Mouse (Mus musculus) forebrain, embryonic 13.5 days (tissue): Measurements from ENCODE around the gene Nfe2. TPM values are rescaled to one million over a fixed set of nuclear protein-coding genes. Genes with fewer than 3 reads are reported as not detected.

Experiments used
- ATAC-seq: fragments of 200-750 bp; cut with Nextera tagmentation; 2 replicates; pipeline ENCODE4 v1.8.0; 2017
- H3K27ac ChIP-seq: fragments of 300-500 bp; sonication (generic); 2 replicates; pipeline ENCODE4 v1.5.1; 2015; ENCODE audit warnings: inconsistent platforms, mild to moderate bottlenecking, moderate library complexity
- H3K27me3 ChIP-seq: fragments of 300-500 bp; sonication (generic); 2 replicates; pipeline ENCODE4 v1.6.1; 2015; ENCODE audit warnings: mild to moderate bottlenecking, inconsistent platforms
- H3K36me3 ChIP-seq: fragments of 300-500 bp; sonication (generic); 2 replicates; pipeline ENCODE4 v1.6.1; 2015; ENCODE audit warnings: mild to moderate bottlenecking, inconsistent platforms; ENCODE audit not compliant: poor library complexity, severe bottlenecking
- H3K4me1 ChIP-seq: fragments of 300-500 bp; sonication (generic); 2 replicates; pipeline ENCODE4 v1.6.1; 2015; ENCODE audit warnings: inconsistent platforms
- H3K4me2 ChIP-seq: fragments of 300-500 bp; sonication (generic); 2 replicates; pipeline ENCODE4 v1.6.1; 2015; ENCODE audit warnings: inconsistent platforms, mild to moderate bottlenecking, moderate library complexity
- H3K4me3 ChIP-seq: fragments of 300-500 bp; sonication (generic); 2 replicates; pipeline ENCODE4 v1.5.1; 2015; ENCODE audit warnings: mild to moderate bottlenecking, inconsistent platforms
- H3K9ac ChIP-seq: fragments of 300-500 bp; sonication (generic); 2 replicates; pipeline ENCODE4 v1.6.1; 2015; ENCODE audit warnings: mild to moderate bottlenecking, inconsistent platforms
- H3K9me3 ChIP-seq: fragments of 300-500 bp; sonication (generic); replicated peaks from 2 replicates; pipeline ENCODE4 v1.6.1; 2016; ENCODE audit warnings: inconsistent platforms
- WGBS: fragments of 180-500 bp; shearing (Covaris S2); methylation state at CpG from one replicate; pipeline ENCODE4 v1.1.7; 2015; 5-methylcytosine and 5-hydroxymethylcytosine counted together
- polyA plus RNA-seq: library from polyadenylated mRNA; unstranded; fragments of >200 nt; fragmentation: Nextera tagmentation; extraction: Ambion mirVana; gene quantifications from 2 replicates; pipeline ENCODE4 v1.2.1, GENCODE M21; 2015

The Nfe2 gene
- 0.57 and 1.6 TPM in 2 replicates for polyA plus RNA-seq

DNA sequence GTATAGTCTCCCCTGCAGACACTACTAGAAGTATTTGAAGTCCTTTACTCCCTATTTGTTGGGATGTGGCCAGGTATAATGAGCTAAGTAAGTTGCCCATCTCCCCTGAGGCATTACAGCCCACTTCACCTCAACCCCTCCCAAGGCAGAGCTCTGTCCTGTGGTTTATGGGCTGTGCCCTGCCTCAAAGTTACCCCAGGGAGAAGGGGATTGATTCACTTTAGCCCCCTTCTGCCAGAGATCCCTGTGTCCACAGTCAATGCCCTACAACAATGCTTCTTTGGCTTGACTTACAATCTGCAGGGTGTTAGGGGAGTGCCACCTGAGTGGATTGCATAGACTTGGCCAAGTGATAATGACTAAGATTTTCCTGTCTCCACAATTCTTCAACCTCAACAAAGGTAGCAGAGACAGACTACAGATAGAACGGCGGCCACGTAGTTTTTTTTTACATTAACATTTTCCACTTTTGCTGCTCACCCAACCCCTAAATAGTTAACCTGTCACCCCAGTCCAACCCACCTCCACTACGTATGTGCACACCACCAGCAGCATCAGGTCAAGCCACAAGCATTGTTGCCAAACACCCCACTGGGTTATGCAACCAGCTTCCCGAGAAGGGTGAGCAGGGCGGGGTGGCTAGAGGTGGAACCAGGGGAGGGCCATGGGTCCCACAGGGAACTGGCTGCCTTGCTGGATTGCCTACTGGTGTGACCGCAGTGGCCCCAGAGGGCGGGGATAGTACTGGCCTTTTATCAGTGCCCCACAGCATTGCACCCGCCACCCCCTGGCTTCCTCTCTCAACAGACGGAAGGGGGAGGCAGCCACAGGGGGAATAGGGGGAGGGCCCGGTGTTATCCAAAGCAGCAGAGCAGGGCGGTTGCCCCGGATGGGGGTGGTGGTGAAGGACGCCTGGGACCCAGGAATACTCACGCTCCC is at the start of gene Nfe2:
Nfe2 (minus strand) TSS at position 614 of the 939 bp plus-strand sequence.
- WGBS, result 15% methylated on average over 15 of the region's 15 CpGs
- Histone ChIP-seq H3K4me1 (peaks cover 8% of the 10 kb centered on the region), H3K4me3 (no peak within 1 kb of the TSS), H3K27me3 (peaks cover 27% of the 10 kb centered on the region), H3K9ac (0 out of 2 replicates have a peak within 1 kb of the TSS, but pooled peaks have one; percentile 34), H3K36me3 (no peaks in the 10 kb centered on the region), H3K4me2 (peak within 1 kb of the TSS; percentile 24; the same call in 1 of the 2 replicates), H3K9me3 (no peaks in the 10 kb centered on the region), H3K27ac (no peak within 1 kb of the TSS)
- no peak for ATAC-seq

DNA sequence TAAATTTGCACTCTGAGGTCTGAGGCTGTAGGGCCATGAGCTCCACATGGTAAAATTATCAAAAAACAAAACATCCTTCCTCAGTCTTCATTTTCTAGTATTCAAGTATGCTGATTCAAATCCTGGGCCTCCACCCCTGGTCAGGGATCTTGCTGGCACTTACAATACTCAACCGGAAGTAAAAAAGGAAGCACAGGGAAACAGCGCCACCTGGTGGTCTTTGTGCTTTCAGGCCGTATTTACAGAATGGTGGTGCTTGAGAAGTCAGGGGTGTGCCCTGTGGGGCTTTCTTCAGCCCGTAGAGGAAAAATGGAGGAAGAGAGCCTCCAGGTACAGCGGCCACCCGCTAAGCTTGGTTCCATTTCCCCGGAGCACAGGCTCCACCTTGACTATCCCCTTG is 48.9 kb upstream of the Nfe2 start:
- Histone ChIP-seq H3K4me2 (peak overlapping the region; percentile 31; the same call in 1 of the 2 replicates), H3K27me3 (peaks cover 14% of the 10 kb centered on the region), H3K27ac (peak overlapping the region; percentile 98), H3K9ac (0 out of 2 replicates have a peak overlapping the region, but pooled peaks have one; percentile 19), H3K9me3 (no peaks in the 10 kb centered on the region), H3K36me3 (no peaks in the 10 kb centered on the region), H3K4me1 (peaks cover 53% of the 10 kb centered on the region), H3K4me3 (no peak overlapping the region)
- peak; percentile 2; the same call in 1 of the 2 replicates for ATAC-seq
- 1% methylated on average over 7 of the region's 7 CpGs for WGBS

DNA sequence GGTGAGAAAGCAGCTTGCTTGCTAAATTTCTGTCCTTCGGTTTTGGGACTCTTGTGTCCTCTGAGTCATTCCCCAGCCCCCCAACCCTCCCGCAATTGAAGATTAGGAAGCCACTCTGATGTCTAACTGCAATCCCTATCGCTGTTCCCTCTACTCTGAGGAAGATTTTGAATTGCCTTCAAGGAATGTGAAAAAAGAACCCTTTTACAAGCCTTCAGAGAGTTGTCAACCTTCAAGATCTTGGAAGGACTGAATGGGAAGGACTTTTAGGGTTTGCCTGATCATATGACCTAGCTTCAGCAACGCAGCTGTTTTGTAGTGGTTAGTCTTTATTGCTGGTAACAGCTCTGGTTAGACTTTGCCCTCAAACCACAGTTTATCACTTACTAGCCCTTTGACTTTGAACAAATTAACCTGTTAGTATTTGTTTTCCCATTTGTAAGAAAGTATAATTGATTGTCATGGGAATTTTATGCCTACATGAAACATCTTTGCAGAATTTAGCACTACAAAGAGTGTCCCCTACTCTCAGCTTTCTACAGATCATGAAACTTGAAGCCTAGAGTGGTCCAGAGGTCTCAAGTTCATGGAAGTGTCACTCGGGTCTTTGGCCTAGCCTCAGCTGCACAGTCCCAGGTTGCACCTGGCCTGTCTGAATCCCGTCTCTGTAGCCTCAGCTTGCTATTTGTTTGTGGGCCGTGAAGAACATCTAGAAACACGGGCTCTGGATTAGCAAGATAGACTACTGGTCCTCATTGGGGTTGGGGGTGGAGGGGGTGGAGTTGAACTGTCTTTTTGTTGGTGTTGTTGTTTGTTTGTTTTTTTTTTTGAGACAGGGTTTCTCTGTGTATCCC is 47.8 kb upstream of the Nfe2 start:
- peak overlapping the region; percentile 81 for H3K9ac ChIP-seq
- H3K36me3 ChIP-seq, result no peaks in the 10 kb centered on the region
- peak overlapping the region; percentile 38 for H3K4me3 ChIP-seq
- no peak for ATAC-seq
- peaks cover 14% of the 10 kb centered on the region for H3K27me3 ChIP-seq
- H3K4me2 ChIP-seq, result peak overlapping the region; percentile 66
- no peaks in the 10 kb centered on the region for H3K9me3 ChIP-seq
- 40% methylated on average over 8 of the region's 8 CpGs for WGBS
- H3K4me1 ChIP-seq, result peaks cover 64% of the 10 kb centered on the region
- H3K27ac ChIP-seq, result peak overlapping the region; percentile 98

DNA sequence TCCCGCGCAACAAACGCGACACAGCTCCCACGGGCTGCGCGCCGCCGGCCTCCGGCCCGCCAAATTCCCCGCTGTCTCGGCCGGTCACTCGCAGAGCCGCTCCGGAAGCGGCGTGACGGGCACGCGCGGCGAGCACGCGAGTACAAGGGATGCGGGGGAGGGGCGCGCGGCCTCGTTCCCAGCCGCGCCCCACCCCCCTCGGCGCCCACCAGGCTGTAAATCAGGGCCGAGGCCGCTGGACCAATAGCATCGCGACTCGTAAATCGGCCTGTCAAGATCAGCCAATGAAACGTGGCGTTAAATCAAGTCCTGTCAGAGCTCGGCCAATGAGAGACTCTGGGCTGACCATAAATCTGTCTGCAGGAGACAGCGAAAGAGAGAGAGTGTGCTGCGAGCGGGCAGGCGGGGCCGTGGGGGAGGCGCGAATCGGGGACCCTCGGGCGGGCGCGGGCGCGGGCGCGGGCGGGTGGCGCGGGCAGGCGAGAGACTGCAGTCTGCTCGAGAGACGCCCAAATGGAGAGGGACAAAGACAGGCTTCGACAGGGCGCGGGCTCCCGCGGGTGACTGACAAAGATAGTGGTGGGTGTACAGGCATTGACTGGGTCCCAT is 47.0 kb upstream of the Nfe2 start:
- no peaks in the 10 kb centered on the region for H3K9me3 ChIP-seq
- ATAC-seq, result peak; percentile 97
- peak overlapping the region; percentile 77 for H3K4me2 ChIP-seq
- H3K4me3 ChIP-seq, result peak overlapping the region; percentile 44
- WGBS, result under 1% methylated on average over 71 of the region's 71 CpGs
- peak overlapping the region; percentile 98 for H3K27ac ChIP-seq
- no peaks in the 10 kb centered on the region for H3K36me3 ChIP-seq
- peaks cover 72% of the 10 kb centered on the region for H3K4me1 ChIP-seq
- H3K9ac ChIP-seq, result peak overlapping the region; percentile 81
- H3K27me3 ChIP-seq, result peaks cover 14% of the 10 kb centered on the region

DNA sequence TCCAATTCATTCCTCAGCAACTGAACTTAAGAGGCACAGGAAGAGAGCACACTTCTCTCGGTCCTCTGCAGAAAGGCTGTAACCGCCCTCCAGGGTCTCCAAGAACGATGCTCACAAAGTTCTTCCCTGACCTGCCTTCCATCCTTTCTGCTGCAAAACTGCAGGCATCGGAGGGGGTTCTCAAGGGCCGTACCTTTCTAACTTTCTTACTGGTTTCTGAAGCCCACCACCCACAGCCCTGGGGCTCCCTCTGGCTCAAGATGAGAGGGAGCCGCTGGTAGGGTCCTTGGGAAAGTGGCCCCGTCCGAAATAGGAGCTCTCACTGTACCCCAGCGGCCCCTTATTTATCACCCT is 46.4 kb upstream of the Nfe2 start:
- peak; percentile 2; the same call in 1 of the 2 replicates for ATAC-seq

DNA sequence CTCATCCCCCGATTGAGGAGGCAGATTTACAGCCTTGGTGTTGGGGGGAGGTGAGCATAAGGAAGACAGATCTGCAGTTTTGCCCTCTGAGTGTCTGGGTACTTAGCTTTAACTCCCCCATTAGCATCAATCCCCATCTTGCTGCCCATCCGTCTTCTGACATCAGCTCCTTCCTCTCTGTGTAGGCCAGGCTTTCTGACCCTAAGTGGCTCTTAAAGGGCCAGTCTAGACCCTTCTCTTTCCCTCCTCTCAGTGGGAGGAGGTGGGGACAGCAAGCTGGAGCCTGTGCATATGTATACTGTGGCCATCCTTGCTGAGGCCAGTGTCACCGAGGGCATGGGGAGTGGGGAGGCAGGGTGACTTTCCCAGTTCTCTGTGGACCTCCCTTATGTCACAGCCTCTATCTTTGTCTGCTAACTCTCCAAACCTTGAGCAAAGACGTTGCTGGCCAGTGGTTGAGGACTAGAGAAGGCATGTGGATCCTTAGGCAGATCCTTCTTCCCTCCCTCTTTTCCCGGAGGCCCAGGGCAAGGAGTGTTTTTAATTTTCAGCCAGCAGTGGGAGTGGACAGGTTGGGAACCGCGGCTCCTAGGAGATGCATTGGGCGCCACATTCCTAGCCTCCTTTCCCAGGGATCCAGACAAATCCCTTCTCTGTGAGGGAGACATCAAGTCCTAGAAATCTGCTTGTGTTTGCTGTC is 45.9 kb upstream of the Nfe2 start:
- Histone ChIP-seq H3K9ac (peak overlapping the region; percentile 78), H3K4me2 (peak overlapping the region; percentile 77), H3K4me3 (peak overlapping the region; percentile 44), H3K27ac (peak overlapping the region; percentile 95), H3K4me1 (peaks cover 83% of the 10 kb centered on the region), H3K27me3 (peaks cover 9% of the 10 kb centered on the region), H3K9me3 (no peaks in the 10 kb centered on the region), H3K36me3 (no peaks in the 10 kb centered on the region)
- 10% methylated on average over 8 of the region's 8 CpGs for WGBS
- ATAC-seq, result no peak

More for the DNA sequence above, 46.4 kb upstream of the Nfe2 start:
- peak overlapping the region; percentile 95 for H3K27ac ChIP-seq
- H3K9me3 ChIP-seq, result no peaks in the 10 kb centered on the region
- peaks cover 14% of the 10 kb centered on the region for H3K27me3 ChIP-seq
- peak overlapping the region; percentile 78 for H3K9ac ChIP-seq
- H3K36me3 ChIP-seq, result no peaks in the 10 kb centered on the region
- peak overlapping the region; percentile 77 for H3K4me2 ChIP-seq
- WGBS, result 0% methylated on average over 9 of the region's 9 CpGs
- peaks cover 78% of the 10 kb centered on the region for H3K4me1 ChIP-seq
- H3K4me3 ChIP-seq, result peak overlapping the region; percentile 44

DNA sequence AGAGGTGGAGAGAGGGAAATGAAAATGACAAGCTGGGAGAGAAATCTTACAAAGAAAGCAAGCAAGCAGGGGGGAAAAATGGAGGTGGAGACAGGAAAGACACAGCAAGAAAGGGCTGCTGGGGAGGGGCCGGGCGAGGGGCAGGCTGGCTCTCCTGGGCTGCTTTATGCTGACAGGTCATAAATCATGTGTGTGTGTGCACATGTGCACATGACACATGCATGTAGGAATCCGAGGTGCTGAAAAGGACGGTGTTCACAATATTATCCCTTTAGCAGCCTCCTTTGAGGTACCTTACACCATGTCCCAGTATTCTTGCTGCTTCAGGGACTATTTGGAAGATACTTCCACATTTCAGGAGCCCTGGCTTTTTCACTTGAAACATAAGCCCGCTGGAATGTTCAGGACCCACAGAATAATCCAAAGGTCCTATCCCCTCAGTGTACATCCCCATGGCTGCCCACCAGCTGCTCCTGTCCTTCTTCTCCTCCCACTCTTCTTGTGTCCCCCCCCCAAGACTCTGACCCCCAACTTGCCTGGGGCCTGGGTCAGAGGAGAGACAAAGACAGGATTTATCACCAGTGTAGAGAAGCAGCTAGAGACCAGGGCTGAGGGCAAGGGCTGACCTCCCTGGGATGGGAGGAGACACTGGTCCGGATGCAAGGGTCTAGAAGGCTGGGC is 44.3 kb upstream of the Nfe2 start:
- H3K27ac ChIP-seq, result peak overlapping the region; percentile 99
- H3K4me3 ChIP-seq, result no peak overlapping the region
- H3K4me2 ChIP-seq, result no peak overlapping the region
- no peaks in the 10 kb centered on the region for H3K27me3 ChIP-seq
- ATAC-seq, result no peak
- peaks cover 92% of the 10 kb centered on the region for H3K4me1 ChIP-seq
- H3K36me3 ChIP-seq, result 0 out of 2 replicates have a peak, but pooled peaks cover 6% of the 10 kb centered on the region
- H3K9ac ChIP-seq, result peak overlapping the region; percentile 47; the same call in 1 of the 2 replicates
- 50% methylated on average over 6 of the region's 6 CpGs for WGBS
- no peaks in the 10 kb centered on the region for H3K9me3 ChIP-seq

DNA sequence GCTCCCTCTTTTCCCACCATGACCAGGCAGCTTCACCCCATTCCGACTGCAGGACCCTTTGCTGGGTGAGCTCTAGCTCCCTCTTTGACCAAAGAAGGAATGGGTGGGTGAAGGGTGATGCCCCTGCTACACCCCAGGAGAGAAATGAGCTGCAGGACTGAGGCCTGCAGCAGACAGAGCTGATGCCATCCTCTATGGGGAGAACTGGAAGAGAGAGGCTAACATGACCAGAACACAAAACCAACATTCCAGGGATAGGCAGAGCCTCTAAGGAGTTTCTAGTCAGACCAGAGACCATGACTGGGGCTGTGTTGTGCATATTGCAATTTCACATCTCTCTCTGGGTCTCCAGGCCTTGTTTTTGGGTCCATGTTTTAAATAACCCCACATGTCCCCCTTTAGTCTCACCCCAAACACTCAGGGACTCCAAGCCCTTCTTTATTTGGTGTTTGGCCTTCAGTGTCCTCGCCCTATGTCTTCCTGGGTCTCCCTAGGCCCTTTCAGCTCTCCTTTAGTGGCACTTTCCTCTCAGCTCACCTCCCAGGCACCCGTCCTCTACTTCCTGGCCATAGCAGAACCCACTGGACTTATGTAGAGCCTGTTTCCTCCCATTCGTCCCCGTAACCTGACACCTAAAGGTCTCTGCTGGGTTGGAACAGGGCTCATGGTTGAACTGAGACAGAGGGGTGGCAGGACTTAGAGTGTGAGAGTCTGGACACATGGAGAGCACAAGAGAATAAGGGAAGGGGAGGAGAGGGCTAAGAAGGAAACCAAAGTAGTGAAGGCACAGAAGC is 43.5 kb upstream of the Nfe2 start:
- H3K4me2 ChIP-seq, result 0 out of 2 replicates have a peak overlapping the region, but pooled peaks have one; percentile 13
- H3K4me1 ChIP-seq, result peaks cover 93% of the 10 kb centered on the region
- ATAC-seq, result no peak
- H3K9ac ChIP-seq, result peak overlapping the region; percentile 47
- H3K4me3 ChIP-seq, result no peak overlapping the region
- peaks cover 10% of the 10 kb centered on the region for H3K36me3 ChIP-seq
- 38% methylated on average over 5 of the region's 5 CpGs for WGBS
- H3K27ac ChIP-seq, result peak overlapping the region; percentile 99
- H3K9me3 ChIP-seq, result no peaks in the 10 kb centered on the region
- no peaks in the 10 kb centered on the region for H3K27me3 ChIP-seq

DNA sequence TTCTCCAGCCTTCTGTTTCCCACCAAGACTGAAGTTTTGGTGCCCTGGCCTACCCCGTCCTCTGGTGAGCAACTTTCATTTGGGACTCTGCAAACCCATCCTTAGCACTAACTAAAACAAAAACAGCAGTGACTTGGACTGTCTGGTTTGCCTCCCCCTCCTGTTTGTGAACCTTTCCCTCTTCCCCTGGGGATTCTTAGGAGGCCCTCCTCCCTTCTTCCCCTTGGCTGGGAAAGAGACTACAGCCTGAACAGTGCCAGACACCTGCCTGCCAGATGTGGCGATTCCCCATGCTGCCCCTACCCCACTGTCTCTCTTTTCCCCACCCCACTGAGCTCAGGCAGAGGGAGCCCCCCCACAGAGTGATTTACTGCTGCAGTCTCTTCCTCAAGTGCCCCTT is 42.8 kb upstream of the Nfe2 start:
- H3K4me3 ChIP-seq, result no peak overlapping the region
- WGBS, result 11% methylated on average over 2 of the region's 2 CpGs
- H3K27me3 ChIP-seq, result no peaks in the 10 kb centered on the region
- peak overlapping the region; percentile 99 for H3K27ac ChIP-seq
- H3K4me2 ChIP-seq, result peak overlapping the region; percentile 63
- H3K4me1 ChIP-seq, result peaks cover 93% of the 10 kb centered on the region
- H3K36me3 ChIP-seq, result peaks cover 16% of the 10 kb centered on the region
- H3K9me3 ChIP-seq, result no peaks in the 10 kb centered on the region
- peak overlapping the region; percentile 60; the same call in 1 of the 2 replicates for H3K9ac ChIP-seq
- no peak for ATAC-seq

DNA sequence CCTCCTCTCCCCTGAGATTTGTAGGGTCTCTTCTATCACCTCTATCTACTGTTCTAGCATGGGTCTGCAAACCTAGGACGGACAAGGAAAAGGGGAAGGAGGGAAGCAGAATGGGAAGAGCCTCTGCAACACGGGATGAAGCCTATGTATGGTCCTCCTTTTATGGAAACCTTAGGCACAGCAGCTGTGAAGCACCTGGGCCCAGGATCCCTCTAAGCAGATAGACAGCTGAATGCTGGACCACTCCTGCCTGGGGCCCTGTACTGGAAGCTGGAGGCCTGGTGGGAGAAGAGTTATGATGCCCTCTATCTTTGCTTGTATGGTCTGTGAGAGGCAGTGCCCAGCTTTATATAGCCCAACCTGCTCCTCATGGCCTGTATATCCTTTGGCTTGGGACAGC is 42.4 kb upstream of the Nfe2 start:
- H3K36me3 ChIP-seq, result peaks cover 21% of the 10 kb centered on the region
- no peaks in the 10 kb centered on the region for H3K9me3 ChIP-seq
- H3K27ac ChIP-seq, result peak overlapping the region; percentile 99
- no peak for ATAC-seq
- H3K27me3 ChIP-seq, result no peaks in the 10 kb centered on the region
- H3K4me3 ChIP-seq, result peak overlapping the region; percentile 29
- peak overlapping the region; percentile 63 for H3K4me2 ChIP-seq
- H3K4me1 ChIP-seq, result peaks cover 93% of the 10 kb centered on the region
- 0% methylated on average over 2 of the region's 2 CpGs for WGBS
- peak overlapping the region; percentile 60 for H3K9ac ChIP-seq
